Mouse (Mus musculus) heart, embryonic 10.5 days (tissue): ENCODE data around the gene Stum. TPM values are rescaled to one million over a fixed set of nuclear protein-coding genes. Genes with fewer than 3 reads are reported as not detected.

Experiments
- DNase-seq: peaks from one replicate; pipeline ENCODE4 v3.0.0-alpha.2; 2017; ENCODE audit warnings: low spot score
- H3K27ac ChIP-seq: fragments of 300-500 bp; sonication (generic); 2 replicates; pipeline ENCODE4 v1.5.1; 2016; ENCODE audit warnings: mild to moderate bottlenecking
- H3K27me3 ChIP-seq: fragments of 300-500 bp; sonication (generic); 2 replicates; pipeline ENCODE4 v1.6.1; 2016; ENCODE audit warnings: mild to moderate bottlenecking; ENCODE audit not compliant: poor library complexity, insufficient read depth, severe bottlenecking
- H3K36me3 ChIP-seq: fragments of 300-500 bp; sonication (generic); 2 replicates; pipeline ENCODE4 v1.6.1; 2016; ENCODE audit warnings: mild to moderate bottlenecking, moderate library complexity
- H3K4me1 ChIP-seq: fragments of 300-500 bp; sonication (generic); 2 replicates; pipeline ENCODE4 v1.6.1; 2016; ENCODE audit warnings: mild to moderate bottlenecking
- H3K4me3 ChIP-seq: fragments of 300-500 bp; sonication (generic); 2 replicates; pipeline ENCODE4 v1.5.1; 2016; ENCODE audit warnings: mild to moderate bottlenecking, moderate library complexity
- H3K9me3 ChIP-seq: fragments of 300-500 bp; sonication (generic); 2 replicates; pipeline ENCODE4 v1.6.1; 2016; ENCODE audit warnings: mild to moderate bottlenecking, moderate library complexity
- WGBS: fragments of 180-500 bp; shearing (Covaris S2); methylation state at CpG from one replicate; pipeline ENCODE4 v1.1.7; 2016; 5-methylcytosine and 5-hydroxymethylcytosine counted together
- polyA plus RNA-seq: library from polyadenylated mRNA; unstranded; fragments of >200 nt; fragmentation: Nextera tagmentation; extraction: Ambion mirVana; gene quantifications from 2 replicates; pipeline ENCODE4 v1.2.1, GENCODE M21; 2016

Gene Stum
- polyA plus RNA-seq, 1 experiment from 2014 or later = 0.64 TPM

- Histone ChIP-seq H3K4me1 (peaks cover 76% of the 10 kb centered on the region), H3K4me3 (no peak overlapping the region), H3K36me3 (0 out of 2 replicates have a peak, but pooled peaks cover 2% of the 10 kb centered on the region), H3K27me3 (0 out of 2 replicates have a peak, but pooled peaks cover 8% of the 10 kb centered on the region), H3K27ac (peak overlapping the region; percentile 75), H3K9me3 (no peaks in the 10 kb centered on the region)
- no peak for DNase-seq
- whole genome bisulfite sequencing = 71% methylated on average over 18 of the region's 18 CpGs
Observed at GRCm38 (mm10) chr1:180407727-180408719, 75.3 kb downstream of the Stum start.

- DNase-seq = peak; percentile 90
- Histone ChIP-seq H3K9me3 (no peaks in the 10 kb centered on the region), H3K36me3 (no peaks in the 10 kb centered on the region), H3K4me3 (peak overlapping the region; percentile 38), H3K27ac (peak overlapping the region; percentile 75), H3K4me1 (peaks cover 81% of the 10 kb centered on the region), H3K27me3 (0 out of 2 replicates have a peak, but pooled peaks cover 2% of the 10 kb centered on the region)
- WGBS = 15% methylated on average over 16 of the region's 16 CpGs
Observed at GRCm38 (mm10) chr1:180407171-180407671, 76.1 kb downstream of the Stum start.

- Histone ChIP-seq H3K27ac (peak overlapping the region; percentile 37; the same call in 1 of the 2 replicates), H3K27me3 (no peaks in the 10 kb centered on the region)
- WGBS = 63% methylated on average over 11 of the region's 11 CpGs
Observed at GRCm38 (mm10) chr1:180406336-180407035, 76.8 kb downstream of the Stum start.

GRCm38 (mm10) chr1:180405576-180406335, 77.5 kb downstream of the Stum start:
- Histone ChIP-seq H3K4me3 (no peak overlapping the region), H3K9me3 (no peaks in the 10 kb centered on the region), H3K36me3 (no peaks in the 10 kb centered on the region), H3K27ac (peak overlapping the region; percentile 37), H3K4me1 (peaks cover 70% of the 10 kb centered on the region), H3K27me3 (no peaks in the 10 kb centered on the region)
- 74% methylated on average over 9 of the region's 9 CpGs for WGBS
- no peak for DNase-seq

More at GRCm38 (mm10) chr1:180406336-180407035, 76.8 kb downstream of the Stum start:
- Histone ChIP-seq H3K4me1 (peaks cover 74% of the 10 kb centered on the region), H3K36me3 (no peaks in the 10 kb centered on the region), H3K9me3 (no peaks in the 10 kb centered on the region), H3K4me3 (no peak overlapping the region)
- DNase-seq = no peak

GRCm38 (mm10) chr1:180404706-180405105, 78.6 kb downstream of the Stum start:
- DNase-seq = no peak
- H3K9me3 ChIP-seq = no peaks in the 10 kb centered on the region
- peak overlapping the region; percentile 82 for H3K27ac ChIP-seq
- H3K4me1 ChIP-seq = peaks cover 70% of the 10 kb centered on the region
- no peaks in the 10 kb centered on the region for H3K36me3 ChIP-seq
- no peaks in the 10 kb centered on the region for H3K27me3 ChIP-seq
- WGBS = 83% methylated on average over 3 of the region's 3 CpGs
- H3K4me3 ChIP-seq = 0 out of 2 replicates have a peak overlapping the region, but pooled peaks have one; percentile 40

- WGBS = 48% methylated on average over 32 of the region's 32 CpGs
- Histone ChIP-seq H3K9me3 (no peaks in the 10 kb centered on the region), H3K4me3 (peak overlapping the region; percentile 40), H3K27ac (peak overlapping the region; percentile 82), H3K36me3 (no peaks in the 10 kb centered on the region), H3K27me3 (no peaks in the 10 kb centered on the region), H3K4me1 (peaks cover 64% of the 10 kb centered on the region)
- peak; percentile 81 for DNase-seq
Observed at GRCm38 (mm10) chr1:180403694-180404606, 79.4 kb downstream of the Stum start.

- Histone ChIP-seq H3K9me3 (no peaks in the 10 kb centered on the region), H3K4me1 (peaks cover 57% of the 10 kb centered on the region), H3K36me3 (no peaks in the 10 kb centered on the region), H3K27me3 (no peaks in the 10 kb centered on the region), H3K4me3 (0 out of 2 replicates have a peak overlapping the region, but pooled peaks have one; percentile 40), H3K27ac (peak overlapping the region; percentile 82)
- no peak for DNase-seq
- 84% methylated on average over 8 of the region's 8 CpGs for WGBS
Observed at GRCm38 (mm10) chr1:180403357-180403693, 80.0 kb downstream of the Stum start.

- peaks cover 55% of the 10 kb centered on the region for H3K4me1 ChIP-seq
- WGBS = 70% methylated on average over 11 of the region's 11 CpGs
- no peak for DNase-seq
Observed at GRCm38 (mm10) chr1:180402481-180403081, 80.7 kb downstream of the Stum start.

GRCm38 (mm10) chr1:180401725-180402124, 81.6 kb downstream of the Stum start:
- Histone ChIP-seq H3K36me3 (no peaks in the 10 kb centered on the region), H3K27ac (no peak overlapping the region), H3K4me3 (no peak overlapping the region), H3K4me1 (peaks cover 48% of the 10 kb centered on the region), H3K27me3 (no peaks in the 10 kb centered on the region), H3K9me3 (no peaks in the 10 kb centered on the region)
- no peak for DNase-seq
- 86% methylated on average over 6 of the region's 6 CpGs for WGBS

More at GRCm38 (mm10) chr1:180402481-180403081, 80.7 kb downstream of the Stum start:
- Histone ChIP-seq H3K9me3 (no peaks in the 10 kb centered on the region), H3K27me3 (no peaks in the 10 kb centered on the region), H3K4me3 (no peak overlapping the region), H3K27ac (peak overlapping the region; percentile 82; the same call in 1 of the 2 replicates), H3K36me3 (no peaks in the 10 kb centered on the region)

GRCm38 (mm10) chr1:180400691-180401455, 82.4 kb downstream of the Stum start:
- 61% methylated on average over 4 of the region's 4 CpGs for WGBS
- no peaks in the 10 kb centered on the region for H3K9me3 ChIP-seq
- DNase-seq = no peak
- no peaks in the 10 kb centered on the region for H3K27me3 ChIP-seq
- no peak overlapping the region; the same call in 1 of the 2 replicates for H3K27ac ChIP-seq
- H3K4me1 ChIP-seq = peaks cover 42% of the 10 kb centered on the region
- H3K4me3 ChIP-seq = no peak overlapping the region
- H3K36me3 ChIP-seq = no peaks in the 10 kb centered on the region
